Mouse (Mus musculus) heart, embryonic 11.5 days (tissue): ENCODE measurements around the gene Cactin. TPM values are rescaled to one million over a fixed set of nuclear protein-coding genes. Genes with fewer than 3 reads are reported as not detected.

Source experiments
- ATAC-seq: fragments of 200-750 bp; cut with Nextera tagmentation; replicated peaks from 2 replicates; pipeline ENCODE4 v1.8.0; 2017; ENCODE audit warnings: moderate library complexity; ENCODE audit not compliant: insufficient number of reproducible peaks, low FRiP score, low TSS enrichment
- H3K27ac ChIP-seq: fragments of 300-500 bp; sonication (generic); 2 replicates; pipeline ENCODE4 v1.5.1; 2014; ENCODE audit warnings: mild to moderate bottlenecking, low read depth, low read length
- H3K27me3 ChIP-seq: fragments of 300-500 bp; sonication (generic); 2 replicates; pipeline ENCODE4 v1.6.1; 2014; ENCODE audit warnings: mild to moderate bottlenecking, low read length, mixed read lengths; ENCODE audit not compliant: control insufficient read depth, insufficient read depth
- H3K36me3 ChIP-seq: fragments of 300-500 bp; sonication (generic); 2 replicates; pipeline ENCODE4 v1.6.1; 2014; ENCODE audit warnings: mild to moderate bottlenecking, low read length, moderate library complexity, mixed read lengths; ENCODE audit not compliant: control insufficient read depth, insufficient read depth
- H3K4me1 ChIP-seq: fragments of 300-500 bp; sonication (generic); 2 replicates; pipeline ENCODE4 v1.6.1; 2014; ENCODE audit warnings: low read length; ENCODE audit not compliant: control insufficient read depth, insufficient read depth
- H3K4me2 ChIP-seq: fragments of 300-500 bp; sonication (generic); 2 replicates; pipeline ENCODE4 v1.6.1; 2014; ENCODE audit warnings: mild to moderate bottlenecking, moderate library complexity
- H3K4me3 ChIP-seq: fragments of 300-500 bp; sonication (generic); 2 replicates; pipeline ENCODE4 v1.5.1; 2014; ENCODE audit warnings: low read depth, low read length
- H3K9ac ChIP-seq: fragments of 300-500 bp; sonication (generic); 2 replicates; pipeline ENCODE4 v1.6.1; 2014; ENCODE audit warnings: mild to moderate bottlenecking, low read depth, low read length, moderate library complexity
- H3K9me3 ChIP-seq: fragments of 300-500 bp; sonication (generic); replicated peaks from 2 replicates; pipeline ENCODE4 v1.6.1; 2016; ENCODE audit warnings: low read length; ENCODE audit not compliant: control insufficient read depth
- WGBS: fragments of 180-500 bp; shearing (Covaris S2); extraction: QIAGEN DNeasy Blood & Tissue Kit; methylation state at CpG from one replicate; pipeline ENCODE4 v1.1.7; 2014; ENCODE audit not compliant: insufficient replicate concordance; 5-methylcytosine and 5-hydroxymethylcytosine counted together
- polyA plus RNA-seq: library from polyadenylated mRNA; unstranded; fragments of >200 nt; fragmentation: Nextera tagmentation; extraction: Ambion mirVana; gene quantifications from 2 replicates; pipeline ENCODE4 v1.2.1, GENCODE M21; 2014

Gene Cactin
- polyA plus RNA-seq, 1 experiment from 2014 or later, result 20.2 TPM

DNA sequence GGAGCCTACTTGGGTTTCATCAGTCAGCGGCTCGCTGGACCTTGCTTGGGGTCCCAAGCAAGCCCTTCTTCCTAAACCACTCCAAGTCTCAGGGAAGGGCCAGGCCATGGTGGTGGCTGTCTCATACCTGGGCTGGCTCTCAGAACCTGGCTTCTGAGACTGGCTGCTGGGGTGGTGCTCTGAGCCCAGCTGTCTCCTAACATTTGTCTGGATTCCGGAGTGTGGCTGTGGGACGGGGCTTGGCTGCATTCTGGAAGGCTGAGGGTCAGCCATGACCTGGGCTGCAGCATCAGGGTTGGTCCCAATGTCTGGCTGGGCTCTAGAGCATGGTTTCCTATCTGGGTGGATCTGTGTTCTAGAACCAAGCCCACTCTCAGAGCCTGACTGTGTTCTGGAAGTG lies 15.7 kb downstream of the Cactin start:
- no peaks in the 10 kb centered on the region; the same call in 1 of the 2 replicates for H3K36me3 ChIP-seq
- peaks cover 20% of the 10 kb centered on the region for H3K4me1 ChIP-seq
- no peak overlapping the region for H3K4me3 ChIP-seq
- ATAC-seq, result no peak
- H3K9ac ChIP-seq, result no peak overlapping the region
- no peak overlapping the region for H3K4me2 ChIP-seq
- WGBS, result 95% methylated on average over 4 of the region's 4 CpGs
- peaks cover 25% of the 10 kb centered on the region for H3K27me3 ChIP-seq
- H3K9me3 ChIP-seq, result no peaks in the 10 kb centered on the region
- no peak overlapping the region for H3K27ac ChIP-seq

GRCm38 (mm10) chr10:81340551-81341332 lies 19.8 kb downstream of the Cactin start:
- Histone ChIP-seq H3K9me3 (no peaks in the 10 kb centered on the region), H3K4me2 (no peak overlapping the region), H3K4me3 (no peak overlapping the region), H3K36me3 (no peaks in the 10 kb centered on the region), H3K27me3 (peaks cover 50% of the 10 kb centered on the region), H3K9ac (no peak overlapping the region), H3K27ac (no peak overlapping the region), H3K4me1 (peaks cover 15% of the 10 kb centered on the region; the same call in 1 of the 2 replicates)
- ATAC-seq, result no peak
- 34% methylated on average over 17 of the region's 17 CpGs for WGBS

- no peaks in the 10 kb centered on the region for H3K36me3 ChIP-seq
- H3K4me3 ChIP-seq, result no peak overlapping the region
- 32% methylated on average over 16 of the region's 16 CpGs for WGBS
- no peak overlapping the region for H3K9ac ChIP-seq
- ATAC-seq, result no peak
- peaks cover 13% of the 10 kb centered on the region; the same call in 1 of the 2 replicates for H3K4me1 ChIP-seq
- no peaks in the 10 kb centered on the region for H3K9me3 ChIP-seq
- H3K27me3 ChIP-seq, result peaks cover 50% of the 10 kb centered on the region
- H3K27ac ChIP-seq, result no peak overlapping the region
- H3K4me2 ChIP-seq, result no peak overlapping the region
These were observed 20.5 kb downstream of the Cactin start for GRCm38 (mm10) chr10:81341333-81341949.

DNA sequence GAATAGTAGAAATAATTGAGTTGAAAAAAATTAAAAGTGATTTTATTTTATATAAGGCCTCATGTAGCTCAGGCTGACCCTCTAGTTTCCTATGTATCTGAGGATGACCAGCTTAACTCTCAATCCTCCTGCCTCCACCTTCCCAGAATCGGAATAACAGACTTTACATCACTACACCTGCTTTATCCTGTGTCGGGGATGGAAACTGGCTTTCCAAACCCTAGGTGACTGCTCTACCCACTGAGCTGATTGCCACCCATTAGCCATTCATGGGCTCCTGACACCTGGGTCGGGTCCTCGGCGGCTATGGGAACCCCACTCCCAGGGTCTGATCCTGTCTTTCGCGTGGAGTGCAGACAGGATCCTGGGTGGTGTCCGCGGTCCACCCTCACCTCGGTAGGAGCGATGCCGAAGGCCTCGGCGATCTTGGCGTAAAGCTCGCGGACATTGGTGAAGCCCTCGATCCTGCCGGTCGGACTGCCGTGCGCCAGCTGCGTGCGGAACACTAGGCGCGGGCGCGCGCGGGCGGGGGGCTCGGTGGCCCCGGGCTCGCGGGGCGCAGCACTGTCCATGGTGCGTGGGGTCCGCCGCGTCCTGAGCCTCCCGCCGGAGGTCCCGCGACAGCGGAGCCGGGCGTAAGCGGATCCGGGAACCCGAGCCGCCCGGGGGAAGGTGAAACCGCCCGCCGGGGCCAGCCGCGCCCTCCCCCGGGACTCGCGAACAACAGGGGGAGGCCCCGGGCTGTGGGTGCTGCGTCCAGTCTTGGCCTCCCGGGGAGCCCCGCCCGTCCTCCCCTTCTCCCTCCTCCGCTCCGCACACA lies 22.0 kb downstream of the Cactin start, which contains the start of gene Gipc3:
Gipc3 (minus strand) TSS at position 581 of the 820 bp plus-strand sequence.
- Histone ChIP-seq H3K4me2 (peak within 1 kb of the TSS; percentile 86), H3K9me3 (no peaks in the 10 kb centered on the region), H3K4me3 (peak within 1 kb of the TSS; percentile 51), H3K4me1 (peaks cover 26% of the 10 kb centered on the region), H3K27me3 (peaks cover 44% of the 10 kb centered on the region), H3K36me3 (0 out of 2 replicates have a peak, but pooled peaks cover 6% of the 10 kb centered on the region), H3K27ac (no peak within 1 kb of the TSS), H3K9ac (peak within 1 kb of the TSS; percentile 75)
- no peak for ATAC-seq
- WGBS, result 7% methylated on average over 47 of the region's 67 CpGs

DNA sequence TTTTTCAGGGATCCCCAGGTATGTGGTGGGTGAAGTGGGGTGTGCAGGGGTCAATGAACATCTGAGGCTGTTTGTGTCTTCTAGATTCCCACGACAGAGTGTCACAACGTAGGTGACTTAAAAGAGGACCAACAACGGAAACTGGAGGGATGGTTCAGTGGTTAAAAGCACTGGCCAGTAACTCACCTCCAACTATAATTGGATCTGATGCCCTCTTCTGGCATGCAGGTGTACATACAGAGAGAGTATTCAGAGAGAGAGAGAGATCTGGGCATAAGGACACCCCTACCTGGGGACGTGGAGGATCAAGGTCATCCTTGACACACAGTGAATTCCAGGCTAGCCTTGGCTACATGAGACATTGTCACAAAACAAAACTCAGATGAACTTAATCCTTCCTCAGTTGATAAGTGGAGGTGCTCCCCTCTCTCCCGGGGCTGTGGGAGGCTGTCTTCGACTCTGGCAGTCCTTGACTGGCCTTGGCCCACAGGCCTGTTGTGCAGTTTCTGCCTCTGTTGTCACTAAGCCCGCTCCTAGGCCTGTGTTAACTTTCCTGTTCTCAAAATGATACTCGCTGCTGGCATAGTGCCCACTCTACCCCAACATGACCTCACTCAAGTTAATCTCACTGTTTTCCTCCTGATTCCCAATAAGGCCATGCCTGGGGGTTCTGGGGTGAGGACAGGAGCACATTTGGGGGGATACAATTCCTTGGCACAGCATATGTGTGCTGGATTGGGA lies 23.7 kb downstream of the Cactin start:
- Histone ChIP-seq H3K4me2 (no peak overlapping the region), H3K4me1 (peaks cover 34% of the 10 kb centered on the region)
- WGBS, result 46% methylated on average over 8 of the region's 8 CpGs

DNA sequence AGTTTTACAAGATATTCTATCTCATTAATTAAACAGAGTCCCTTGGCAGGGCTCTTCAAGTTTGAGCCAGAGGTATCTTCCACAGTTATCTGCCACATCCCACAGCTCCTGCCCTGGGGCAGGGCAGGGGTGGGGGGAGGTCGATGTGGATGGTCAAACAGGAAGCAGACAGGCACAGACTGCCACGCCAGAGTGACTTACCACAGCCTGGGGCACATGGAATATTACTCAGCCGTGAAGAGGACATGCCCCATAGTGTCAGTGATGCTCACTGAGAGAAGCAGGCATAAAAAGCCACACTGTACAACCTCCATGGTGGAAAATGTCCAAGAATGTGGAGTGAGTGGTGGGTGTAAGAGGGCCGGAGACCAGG lies 24.2 kb downstream of the Cactin start:
- no peak overlapping the region for H3K4me3 ChIP-seq
- WGBS, result 72% methylated on average over 4 of the region's 4 CpGs
- no peak overlapping the region for H3K4me2 ChIP-seq
- ATAC-seq, result no peak
- no peaks in the 10 kb centered on the region for H3K9me3 ChIP-seq
- no peak overlapping the region for H3K27ac ChIP-seq
- H3K4me1 ChIP-seq, result peaks cover 36% of the 10 kb centered on the region
- no peak overlapping the region for H3K9ac ChIP-seq
- peaks cover 36% of the 10 kb centered on the region for H3K27me3 ChIP-seq
- H3K36me3 ChIP-seq, result peaks cover 11% of the 10 kb centered on the region; the same call in 1 of the 2 replicates

More for the DNA sequence above, 23.7 kb downstream of the Cactin start:
- H3K9ac ChIP-seq, result no peak overlapping the region
- no peak overlapping the region for H3K4me3 ChIP-seq
- peaks cover 36% of the 10 kb centered on the region for H3K27me3 ChIP-seq
- no peak for ATAC-seq
- H3K36me3 ChIP-seq, result peaks cover 11% of the 10 kb centered on the region; the same call in 1 of the 2 replicates
- H3K9me3 ChIP-seq, result no peaks in the 10 kb centered on the region
- no peak overlapping the region for H3K27ac ChIP-seq

DNA sequence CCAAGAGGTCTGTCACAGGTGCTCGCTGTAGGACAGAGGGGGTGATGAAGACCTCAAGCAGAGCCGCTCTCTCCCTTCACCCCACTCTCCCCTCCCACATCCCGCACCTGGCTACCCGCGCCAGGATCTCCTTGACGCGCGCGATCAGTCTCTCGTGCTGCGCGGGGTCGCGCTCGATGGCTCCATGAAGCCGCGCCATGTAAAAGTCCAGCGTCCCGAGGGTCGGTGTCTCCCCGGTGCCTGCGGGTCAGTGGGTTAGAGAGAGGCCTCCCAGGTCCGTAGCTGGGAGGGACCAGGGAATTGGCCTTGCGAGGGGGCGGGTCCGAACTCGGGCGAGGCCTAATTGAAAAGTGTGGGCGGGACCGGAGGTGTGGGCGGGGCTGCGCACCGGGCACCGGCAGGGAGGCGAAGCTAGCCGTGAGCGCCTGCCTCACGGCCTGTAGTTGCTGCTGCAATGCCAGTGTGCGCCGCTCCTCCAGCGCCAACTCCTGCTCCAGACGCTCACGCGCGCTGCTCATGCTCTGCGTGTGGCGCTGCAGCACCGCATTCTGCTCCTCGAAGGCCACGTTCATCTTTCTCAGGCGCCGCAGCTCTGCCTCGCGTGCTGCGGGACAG lies 25.7 kb downstream of the Cactin start:
- peaks cover 28% of the 10 kb centered on the region for H3K27me3 ChIP-seq
- peak overlapping the region; percentile 32 for H3K4me3 ChIP-seq
- H3K36me3 ChIP-seq, result peaks cover 11% of the 10 kb centered on the region; the same call in 1 of the 2 replicates
- no peak overlapping the region for H3K9ac ChIP-seq
- H3K4me2 ChIP-seq, result peak overlapping the region; percentile 61
- 6% methylated on average over 54 of the region's 55 CpGs for WGBS
- H3K9me3 ChIP-seq, result no peaks in the 10 kb centered on the region
- 0 out of 2 replicates have a peak overlapping the region, but pooled peaks have one; percentile 29 for H3K27ac ChIP-seq
- ATAC-seq, result peak; percentile 14; the same call in 1 of the 2 replicates
- H3K4me1 ChIP-seq, result peaks cover 42% of the 10 kb centered on the region
